9 mouse cellular contexts compared by ENCODE assay signal in genomic region chr2:26153295-26153694, GRCm38 (mm10). TPM values are rescaled to one million over a fixed set of nuclear protein-coding genes. Genes with fewer than 3 reads are reported as not detected.
DNase-seq lines count a peak whose midpoint lies in the region; ATAC-seq and TF ChIP-seq lines count a peak whose summit lies in the region.
"Had no signal": no experiment of that assay in that cellular context is flagged by ENCODE, and none has a peak within 500 bp of the region (broad histone marks: within the 10 kb centered on the region; RNA-seq: fewer than 3 reads in every experiment).

No protein-coding gene starts in this region.

- H3K4me2 ChIP-seq in liver, embryonic 11.5 days = no peak overlapping the region

- no peak overlapping the region for H3K4me3 ChIP-seq in liver, embryonic 11.5 days (ENCODE audit: low read depth, low read length)
- no peak overlapping the region for H3K4me3 ChIP-seq in bone marrow, adult 2 months (replicated peaks; ENCODE audit: control insufficient read depth, low read depth, low read length)

- peak; percentile 39 for DNase-seq in cerebellum, adult 11-12 months
- no peak for DNase-seq in cerebellum, adult 8-10 months
- DNase-seq in liver = peak; percentile 68
- no peak for DNase-seq in liver, embryonic 11.5 days (ENCODE audit: low spot score)
- peak; percentile 78 to 79 for DNase-seq in kidney, postnatal 4 days
- DNase-seq in spleen, postnatal 10 days (ENCODE audit: low spot score in 2 of 2) = peak; percentile 50 to 75
- no peak for DNase-seq in ovary, postnatal 10 days (ENCODE audit: low spot score)

- no peak overlapping the region for H3K9ac ChIP-seq in liver, embryonic 11.5 days (ENCODE audit: low read depth, low read length)

- no peak; the same call in 1 of the 2 replicates for ATAC-seq in liver, embryonic 11.5 days (replicated peaks; ENCODE audit: low FRiP score)

- 33% methylated on average over 4 of the region's 4 CpGs for WGBS in liver, embryonic 11.5 days
- 58% methylated on average over 4 of the region's 4 CpGs for WGBS in bone marrow, adult 2 months

- H3K27ac ChIP-seq in liver, embryonic 11.5 days (ENCODE audit: low read depth, low read length) = no peak overlapping the region
- no peak overlapping the region for H3K27ac ChIP-seq in bone marrow, adult 2 months (ENCODE audit: control insufficient read depth, insufficient read depth, low read depth, low read length, poor library complexity)

- TF ChIP-seq POLR2A in bone marrow, adult 2 months (IDR thresholded peaks at IDR 0.05; ENCODE audit: borderline replicate concordance, control insufficient read depth, low read depth, low read length) = no peak

- H3K4me1 ChIP-seq in liver, embryonic 11.5 days (replicated peaks; ENCODE audit: control insufficient read depth, insufficient read depth, low read length) = peaks cover 12% of the 10 kb centered on the region
- H3K4me1 ChIP-seq in bone marrow, adult 2 months (ENCODE audit: control insufficient read depth, insufficient read depth, low read length) = peaks cover 3% of the 10 kb centered on the region

- H3K9me3 ChIP-seq in liver, embryonic 11.5 days (ENCODE audit: control insufficient read depth, low read length) = no peaks in the 10 kb centered on the region

- no peaks in the 10 kb centered on the region for H3K27me3 ChIP-seq in liver, embryonic 11.5 days (replicated peaks; ENCODE audit: control insufficient read depth, insufficient read depth, low read length)

- no peaks in the 10 kb centered on the region for H3K36me3 ChIP-seq in liver, embryonic 11.5 days (ENCODE audit: control insufficient read depth, insufficient read depth, low read length)

- TF ChIP-seq CTCF in bone marrow, adult 2 months (IDR thresholded peaks at IDR 0.05; ENCODE audit: control insufficient read depth, insufficient read depth, low read length) = peak; percentile 49

RNA-seq across cellular contexts. Expression of gene Nacc2, which starts 30.3 kb away (rescaled TPM):
- polyA plus RNA-seq in liver, embryonic 11.5 days (2014; fragmentation: Nextera tagmentation; extraction: Ambion mirVana) = 4.0 TPM in 2 replicates
- 4.0 and 5.8 TPM in 2 replicates for polyA plus RNA-seq in bone marrow, adult 2 months (2011; ENCODE audit: insufficient read depth, insufficient read length, low replicate concordance, missing spikeins)

RNA-seq across cellular contexts. Expression of gene Lhx3, which starts 54.8 kb away (rescaled TPM):
- 0.09 TPM in 1 of 2 replicates, not detected in the other for polyA plus RNA-seq in liver, embryonic 11.5 days (2014; fragmentation: Nextera tagmentation; extraction: Ambion mirVana)
- polyA plus RNA-seq in bone marrow, adult 2 months (2011; ENCODE audit: insufficient read depth, insufficient read length, low replicate concordance, missing spikeins) = not detected in 2 replicates
- polyA plus RNA-seq: heart, embryonic 14.5 days had no signal

Comparison
In these comparisons a context has a peak if more than half of its experiments do, and no peak if none do; other contexts are left out.
1. DNase-seq: peak in cerebellum, adult 11-12 months (single experiment), liver (single experiment), kidney, postnatal 4 days (2 of 2) and spleen, postnatal 10 days (2 of 2); none in cerebellum, adult 8-10 months (single experiment), liver, embryonic 11.5 days (single experiment) and ovary, postnatal 10 days (single experiment).